ENCODE assay signal across 8 mouse cellular contexts in genomic region chr4:133631769-133632411, GRCm38 (mm10). TPM values are rescaled to one million over a fixed set of nuclear protein-coding genes. Genes with fewer than 3 reads are reported as not detected.
DNase-seq lines count a peak whose midpoint lies in the region; ATAC-seq and TF ChIP-seq lines count a peak whose summit lies in the region.

No protein-coding gene starts in this region.

- no peak for ATAC-seq in heart, embryonic 14.5 days (ENCODE audit: insufficient number of reproducible peaks, insufficient read depth, low FRiP score, low read depth)
- ATAC-seq in midbrain, embryonic 14.5 days (ENCODE audit: low FRiP score, low TSS enrichment) = no peak

- TF ChIP-seq CTCF in ES-Bruce4 (IDR thresholded peaks at IDR 0.05; ENCODE audit: low read depth, low read length) = no peak
- TF ChIP-seq CTCF in bone marrow macrophage, adult 2 months (IDR thresholded peaks at IDR 0.05; ENCODE audit: low read depth, low read length) = no peak

- H3K27me3 ChIP-seq in ES-Bruce4 (ENCODE audit: control insufficient read depth, insufficient read depth, low read length, poor library complexity, severe bottlenecking) = no peaks in the 10 kb centered on the region
- no peaks in the 10 kb centered on the region for H3K27me3 ChIP-seq in heart, embryonic 14.5 days (ENCODE audit: control insufficient read depth, insufficient read depth, low read length)
- H3K27me3 ChIP-seq in midbrain, embryonic 14.5 days (ENCODE audit: control insufficient read depth, insufficient read depth, low read length) = no peaks in the 10 kb centered on the region

- peak; percentile 35 to 63 for DNase-seq in kidney, postnatal 36 days
- no peak for DNase-seq in midbrain, embryonic 14.5 days
- no peak for DNase-seq in layer of hippocampus, adult 8-10 months (ENCODE audit: low spot score in 2 of 2)
- no peak for DNase-seq in left cerebral cortex, postnatal 25 days (ENCODE audit: low spot score in 2 of 2)
- DNase-seq in right cerebral cortex, postnatal 10 days (ENCODE audit: low spot score in 2 of 2) = no peak

- WGBS in heart, embryonic 14.5 days = 54% methylated on average over 9 of the region's 9 CpGs
- 36% methylated on average over 9 of the region's 9 CpGs for WGBS in midbrain, embryonic 14.5 days

- no peaks in the 10 kb centered on the region for H3K9me3 ChIP-seq in ES-Bruce4 (replicated peaks; ENCODE audit: control insufficient read depth, insufficient read depth, low read length, poor library complexity, severe bottlenecking)
- H3K9me3 ChIP-seq in heart, embryonic 14.5 days (ENCODE audit: control insufficient read depth, low read length) = no peaks in the 10 kb centered on the region
- H3K9me3 ChIP-seq in midbrain, embryonic 14.5 days (ENCODE audit: control insufficient read depth, low read length) = no peaks in the 10 kb centered on the region

- TF ChIP-seq POLR2A in ES-Bruce4 (IDR thresholded peaks at IDR 0.05; ENCODE audit: insufficient read depth, low read length) = no peak
- no peak for TF ChIP-seq POLR2A in bone marrow macrophage, adult 2 months (IDR thresholded peaks at IDR 0.05; ENCODE audit: borderline replicate concordance, low read depth, low read length)

- no peak for TF ChIP-seq EP300 in ES-Bruce4 (IDR thresholded peaks at IDR 0.05; ENCODE audit: insufficient read depth, low read depth, low read length)

- H3K36me3 ChIP-seq in ES-Bruce4 (ENCODE audit: control insufficient read depth, insufficient read depth, low read length, poor library complexity, severe bottlenecking) = no peaks in the 10 kb centered on the region
- peaks cover 4% of the 10 kb centered on the region for H3K36me3 ChIP-seq in heart, embryonic 14.5 days (ENCODE audit: control insufficient read depth, insufficient read depth, low read length)
- peaks cover 4% of the 10 kb centered on the region for H3K36me3 ChIP-seq in midbrain, embryonic 14.5 days (ENCODE audit: control insufficient read depth, insufficient read depth, low read length)

- intact Hi-C loops in left cerebral cortex, postnatal 25 days (cut with DNase I) = no loop called here

- H3K27ac ChIP-seq in ES-Bruce4 (ENCODE audit: insufficient read depth, low read length) = no peak overlapping the region
- H3K27ac ChIP-seq in bone marrow macrophage, adult 2 months (ENCODE audit: insufficient read depth, low read depth, low read length) = peak overlapping the region; percentile 56; the same call in 1 of the 2 replicates
- no peak overlapping the region for H3K27ac ChIP-seq in heart, embryonic 14.5 days (replicated peaks in 1 of 2; ENCODE audit: control insufficient read depth in 1 of 2, insufficient read depth in 1 of 2, low read depth in 2 of 2, low read length in 2 of 2)
- no peak overlapping the region for H3K27ac ChIP-seq in midbrain, embryonic 14.5 days (replicated peaks; ENCODE audit: low read depth, low read length)

- H3K4me2 ChIP-seq in heart, embryonic 14.5 days (ENCODE audit: low read length) = peak overlapping the region; percentile 96
- peak overlapping the region; percentile 72 for H3K4me2 ChIP-seq in midbrain, embryonic 14.5 days (ENCODE audit: low read length)

- H3K9ac ChIP-seq in ES-Bruce4 (ENCODE audit: low read depth, poor library complexity, severe bottlenecking) = peak overlapping the region; percentile 98
- H3K9ac ChIP-seq in heart, embryonic 14.5 days (ENCODE audit: low read length) = peak overlapping the region; percentile 93
- peak overlapping the region; percentile 95 for H3K9ac ChIP-seq in midbrain, embryonic 14.5 days (replicated peaks; ENCODE audit: low read length)

- H3K4me3 ChIP-seq in ES-Bruce4 (ENCODE audit: low read depth, low read length) = peak overlapping the region; percentile 78
- peak overlapping the region; percentile 68 for H3K4me3 ChIP-seq in bone marrow macrophage, adult 2 months (ENCODE audit: insufficient read depth, low read length)
- H3K4me3 ChIP-seq in heart, embryonic 14.5 days (ENCODE audit: control insufficient read depth in 1 of 2, insufficient read depth in 1 of 2, low read depth in 1 of 2, low read length in 2 of 2) = peak overlapping the region; percentile 78 to 82
- peak overlapping the region; percentile 71 for H3K4me3 ChIP-seq in midbrain, embryonic 14.5 days (replicated peaks; ENCODE audit: low read depth, low read length)

- H3K4me1 ChIP-seq in ES-Bruce4 (ENCODE audit: control insufficient read depth, insufficient read depth, low read length) = peaks cover 10% of the 10 kb centered on the region
- H3K4me1 ChIP-seq in bone marrow macrophage, adult 2 months (ENCODE audit: control insufficient read depth, insufficient read depth, low read length) = peaks cover 21% of the 10 kb centered on the region
- H3K4me1 ChIP-seq in heart, embryonic 14.5 days (ENCODE audit: control insufficient read depth in 2 of 2, insufficient read depth in 2 of 2, low read length in 2 of 2) = peaks cover 10 to 20% of the 10 kb centered on the region in 2 experiments
- peaks cover 10% of the 10 kb centered on the region for H3K4me1 ChIP-seq in midbrain, embryonic 14.5 days (ENCODE audit: control insufficient read depth, insufficient read depth, low read length)

RNA-seq across cellular contexts. Expression of gene Zdhhc18, which starts 18.1 kb away (rescaled TPM):
- 34.4 and 43.8 TPM in 2 replicates for polyA plus RNA-seq in ES-Bruce4 (2011; ENCODE audit: insufficient read depth, insufficient read length, low read depth, missing spikeins)
- 19.4 and 27.4 TPM in 2 replicates for polyA plus RNA-seq in bone marrow macrophage, adult 2 months (2012; ENCODE audit: insufficient read depth, insufficient read length, missing spikeins)
- polyA plus RNA-seq in heart, embryonic 14.5 days (2014; fragmentation: Nextera tagmentation; extraction: Ambion mirVana) = 3.4 and 4.7 TPM in 2 replicates
- polyA plus RNA-seq in midbrain, embryonic 14.5 days (2014; fragmentation: Nextera tagmentation; extraction: Ambion mirVana) = 3.8 and 5.8 TPM in 2 replicates
- 10 to 100 TPM; 30.7 to 44.0 (median 42.9) TPM for total RNA-seq in layer of hippocampus, adult 8-10 months (2022)
- 10 to 100 TPM; 30.9 to 40.6 TPM for total RNA-seq in left cerebral cortex, postnatal 25 days (2021)

RNA-seq across cellular contexts. Expression of gene Sfn, which starts 29.9 kb away (rescaled TPM):
- 250 and 292 TPM in 2 replicates for polyA plus RNA-seq in ES-Bruce4 (2011; ENCODE audit: insufficient read depth, insufficient read length, low read depth, missing spikeins)
- polyA plus RNA-seq in bone marrow macrophage, adult 2 months (2012; ENCODE audit: insufficient read depth, insufficient read length, missing spikeins) = 2.5 and 3.3 TPM in 2 replicates
- polyA plus RNA-seq in heart, embryonic 14.5 days (2014; fragmentation: Nextera tagmentation; extraction: Ambion mirVana) = 0.40 and 1.4 TPM in 2 replicates
- polyA plus RNA-seq in midbrain, embryonic 14.5 days (2014; fragmentation: Nextera tagmentation; extraction: Ambion mirVana) = 0.88 and 1.3 TPM in 2 replicates
- total RNA-seq in layer of hippocampus, adult 8-10 months (2022) = 1 to 10 TPM; 1.4 to 3.1 (median 2.1) TPM
- 1 to 10 TPM; 1.3 to 1.9 TPM for total RNA-seq in left cerebral cortex, postnatal 25 days (2021)

RNA-seq across cellular contexts. Expression of gene Pigv, which starts 40.6 kb away (rescaled TPM):
- 12.8 and 15.2 TPM in 2 replicates for polyA plus RNA-seq in ES-Bruce4 (2011; ENCODE audit: insufficient read depth, insufficient read length, low read depth, missing spikeins)
- polyA plus RNA-seq in bone marrow macrophage, adult 2 months (2012; ENCODE audit: insufficient read depth, insufficient read length, missing spikeins) = 15.5 and 16.6 TPM in 2 replicates
- 11.6 and 12.1 TPM in 2 replicates for polyA plus RNA-seq in heart, embryonic 14.5 days (2014; fragmentation: Nextera tagmentation; extraction: Ambion mirVana)
- 9.4 and 10.8 TPM in 2 replicates for polyA plus RNA-seq in midbrain, embryonic 14.5 days (2014; fragmentation: Nextera tagmentation; extraction: Ambion mirVana)
- total RNA-seq in layer of hippocampus, adult 8-10 months (2022) = 10 to 100 TPM in 2 of 4 experiments, 1 to 10 TPM in 2; 9.4 to 13.0 (median 11.3) TPM
- 1 to 10 TPM; 6.9 to 7.4 TPM for total RNA-seq in left cerebral cortex, postnatal 25 days (2021)

RNA-seq across cellular contexts. Expression of gene Gpn2, which starts 47.7 kb away (rescaled TPM):
- 22.2 and 24.3 TPM in 2 replicates for polyA plus RNA-seq in ES-Bruce4 (2011; ENCODE audit: insufficient read depth, insufficient read length, low read depth, missing spikeins)
- 9.3 and 11.2 TPM in 2 replicates for polyA plus RNA-seq in bone marrow macrophage, adult 2 months (2012; ENCODE audit: insufficient read depth, insufficient read length, missing spikeins)
- 11.2 and 12.5 TPM in 2 replicates for polyA plus RNA-seq in heart, embryonic 14.5 days (2014; fragmentation: Nextera tagmentation; extraction: Ambion mirVana)
- 20.3 and 21.4 TPM in 2 replicates for polyA plus RNA-seq in midbrain, embryonic 14.5 days (2014; fragmentation: Nextera tagmentation; extraction: Ambion mirVana)
- total RNA-seq in layer of hippocampus, adult 8-10 months (2022) = 10 to 100 TPM in 2 of 4 experiments, 1 to 10 TPM in 2; 9.3 to 11.8 (median 10.3) TPM
- total RNA-seq in left cerebral cortex, postnatal 25 days (2021) = 10 to 100 TPM in 1 of 2 experiments, 1 to 10 TPM in 1; 9.8 to 10.9 TPM

RNA-seq across cellular contexts. Expression of gene Gpatch3, which starts 57.3 kb away (rescaled TPM):
- polyA plus RNA-seq in ES-Bruce4 (2011; ENCODE audit: insufficient read depth, insufficient read length, low read depth, missing spikeins) = 3.9 and 7.9 TPM in 2 replicates
- polyA plus RNA-seq in bone marrow macrophage, adult 2 months (2012; ENCODE audit: insufficient read depth, insufficient read length, missing spikeins) = 12.9 and 17.4 TPM in 2 replicates
- 5.4 and 6.1 TPM in 2 replicates for polyA plus RNA-seq in heart, embryonic 14.5 days (2014; fragmentation: Nextera tagmentation; extraction: Ambion mirVana)
- 6.4 and 7.3 TPM in 2 replicates for polyA plus RNA-seq in midbrain, embryonic 14.5 days (2014; fragmentation: Nextera tagmentation; extraction: Ambion mirVana)
- 1 to 10 TPM; 7.5 to 9.8 (median 8.8) TPM for total RNA-seq in layer of hippocampus, adult 8-10 months (2022)
- total RNA-seq in left cerebral cortex, postnatal 25 days (2021) = 1 to 10 TPM; 6.5 to 7.3 TPM

Comparison
In these comparisons a context has a peak if more than half of its experiments do, and no peak if none do; other contexts are left out.
1. DNase-seq: peak in kidney, postnatal 36 days (2 of 2); none in midbrain, embryonic 14.5 days (single experiment), layer of hippocampus, adult 8-10 months (0 of 2), left cerebral cortex, postnatal 25 days (0 of 2) and right cerebral cortex, postnatal 10 days (0 of 2).
2. RNA of gene Sfn, which starts 29.9 kb away (polyA plus RNA-seq): 250 to 292 TPM in ES-Bruce4; 2.5 to 3.3 TPM in bone marrow macrophage, adult 2 months, 0.40 to 1.4 TPM in heart, embryonic 14.5 days and 0.88 to 1.3 TPM in midbrain, embryonic 14.5 days; every median in the first group is over 10 times any median in the second.
3. Peak in every context shown above with its lines, with median percentiles within 50 percentile points of each other: H3K4me3 ChIP-seq and H3K9ac ChIP-seq.